Mouse (Mus musculus): ENCODE data around the gene Nckap5l. TPM values are rescaled to one million over a fixed set of nuclear protein-coding genes. Genes with fewer than 3 reads are reported as not detected.

The Nckap5l gene
- total and polyA plus RNA-seq, 3 experiments, result 0.75 to 6.6 (median 0.89) TPM

- Histone ChIP-seq H3K27ac (ENCODE audit: insufficient read depth, low read depth) (no peak overlapping the region), H3K79me2 (replicated peaks; ENCODE audit: control insufficient read depth, extremely low read depth, insufficient read depth, poor library complexity, severe bottlenecking) (no peaks in the 10 kb centered on the region), H3K4me2 (ENCODE audit: insufficient read depth, low read depth, poor library complexity, severe bottlenecking) (no peak overlapping the region), H3K27me3 (replicated peaks) (no peaks in the 10 kb centered on the region), H3K4me1 (ENCODE audit: control insufficient read depth in 1 of 2, insufficient read depth in 2 of 2) (peaks cover 6 to 27% of the 10 kb centered on the region in 2 experiments; a peak in 3 of 4 replicates), H3K4me3 (replicated peaks in 1 of 3; ENCODE audit: low read depth in 2 of 3, low read length in 2 of 3, poor library complexity in 1 of 3) (no peak overlapping the region), H3K9ac (ENCODE audit: insufficient read depth, low read depth) (no peak overlapping the region), H3K9me3 (replicated peaks; ENCODE audit: low read length) (no peaks in the 10 kb centered on the region), H3K36me3 (replicated peaks in 1 of 2; ENCODE audit: control insufficient read depth in 1 of 2, insufficient read depth in 1 of 2, low read length in 1 of 2) (peaks cover 4 to 69% of the 10 kb centered on the region in 2 experiments)
- DNase-seq (ENCODE audit: extremely low read depth), result no peak
- in situ Hi-C loops (cut with MboI; ENCODE audit: low pct_ligation_motif_present, low pct_unique_long_range_greater_than_20kb, low sequenced_read_pairs), result no loop called here
- TF ChIP-seq POLR2AphosphoS2 (IDR thresholded peaks at IDR 0.05; ENCODE audit: low read depth, low read length), result no peak
- no peak for TF ChIP-seq NELFE (IDR thresholded peaks at IDR 0.05; ENCODE audit: low read depth, low read length)
- no peak for TF ChIP-seq POLR2A (IDR thresholded peaks at IDR 0.05; ENCODE audit: low read depth, low read length)
- no peak for TF ChIP-seq KAT2A (IDR thresholded peaks at IDR 0.05; ENCODE audit: insufficient replicate concordance, low read length)
- no peak for TF ChIP-seq MYC (IDR thresholded peaks at IDR 0.05; ENCODE audit: low read depth, low read length)
- TF ChIP-seq NRF1 (IDR thresholded peaks at IDR 0.05; ENCODE audit: low read depth, low read length), result no peak
- no peak for TF ChIP-seq ETS1 (conservative IDR thresholded peaks at IDR 0.05; ENCODE audit: low read depth, low read length)
- no peak for TF ChIP-seq RAD21 (IDR thresholded peaks at IDR 0.05; ENCODE audit: low read depth, low read length)
- no peak for TF ChIP-seq CTCF (conservative IDR thresholded peaks at IDR 0.05 in 1 of 2, IDR thresholded peaks at IDR 0.05 in 1 of 2; ENCODE audit: low read depth in 2 of 2, low read length in 2 of 2)
- no peak for TF ChIP-seq HCFC1 (IDR thresholded peaks at IDR 0.05; ENCODE audit: low read depth, low read length)
- TF ChIP-seq CHD2 (IDR thresholded peaks at IDR 0.05; ENCODE audit: low read length), result no peak
- TF ChIP-seq USF2 (conservative IDR thresholded peaks at IDR 0.05; ENCODE audit: low read depth, low read length), result no peak
- no peak for TF ChIP-seq MAZ (IDR thresholded peaks at IDR 0.05; ENCODE audit: low read depth, low read length)
- no peak for TF ChIP-seq EP300 (IDR thresholded peaks at IDR 0.05; ENCODE audit: low read length)
- dilution Hi-C loops (cut with MboI; ENCODE audit: extremely low pct_ligation_motif_present, extremely low pct_unique_long_range_greater_than_20kb, low sequenced_read_pairs), result no loop called here
These were observed 27.2 kb downstream of the Nckap5l start for GRCm38 (mm10) chr15:99430394-99430793.

- DNase-seq (ENCODE audit: extremely low read depth), result no peak
- H3K4me3 ChIP-seq (replicated peaks in 1 of 3; ENCODE audit: low read depth in 2 of 3, low read length in 2 of 3, poor library complexity in 1 of 3), result no peak overlapping the region
These were observed 33.7 kb downstream of the Nckap5l start for GRCm38 (mm10) chr15:99423884-99424283.

More at GRCm38 (mm10) chr15:99423884-99424283, 33.7 kb downstream of the Nckap5l start:
- Histone ChIP-seq H3K9ac (ENCODE audit: insufficient read depth, low read depth) (no peak overlapping the region), H3K4me1 (ENCODE audit: control insufficient read depth in 1 of 2, insufficient read depth in 2 of 2) (peaks cover 0 to 9% of the 10 kb centered on the region in 2 experiments; a peak in 1 of 4 replicates), H3K79me2 (replicated peaks; ENCODE audit: control insufficient read depth, extremely low read depth, insufficient read depth, poor library complexity, severe bottlenecking) (no peaks in the 10 kb centered on the region), H3K27me3 (replicated peaks) (no peaks in the 10 kb centered on the region), H3K9me3 (replicated peaks; ENCODE audit: low read length) (no peaks in the 10 kb centered on the region), H3K36me3 (replicated peaks in 1 of 2; ENCODE audit: control insufficient read depth in 1 of 2, insufficient read depth in 1 of 2, low read length in 1 of 2) (peaks cover 0 to 64% of the 10 kb centered on the region in 2 experiments), H3K27ac (ENCODE audit: insufficient read depth, low read depth) (no peak overlapping the region), H3K4me2 (ENCODE audit: insufficient read depth, low read depth, poor library complexity, severe bottlenecking) (no peak overlapping the region)
- dilution Hi-C loops (cut with MboI; ENCODE audit: extremely low pct_ligation_motif_present, extremely low pct_unique_long_range_greater_than_20kb, low sequenced_read_pairs), result no loop called here
- TF ChIP-seq TBP (conservative IDR thresholded peaks at IDR 0.05; ENCODE audit: low read depth, low read length) (no peak), ZNF384 (IDR thresholded peaks at IDR 0.05; ENCODE audit: low read depth, low read length) (no peak), GABPA (IDR thresholded peaks at IDR 0.05; ENCODE audit: insufficient replicate concordance, low read depth, low read length) (no peak)
- in situ Hi-C loops (cut with MboI; ENCODE audit: low pct_ligation_motif_present, low pct_unique_long_range_greater_than_20kb, low sequenced_read_pairs), result loop anchor here (5.0 kb wide), 1 partner anchor 43 kb away; no protein-coding TSS in a partner anchor
